Mouse (Mus musculus): Measurements from ENCODE around the gene Pitpnm1.

- no peak for TF ChIP-seq POLR2A (IDR thresholded peaks at IDR 0.05; ENCODE audit: insufficient read length, low read depth)
- TF ChIP-seq MAX (IDR thresholded peaks at IDR 0.05; ENCODE audit: low read depth), result no peak
- no peak for TF ChIP-seq POLR2AphosphoS2 (IDR thresholded peaks at IDR 0.05; ENCODE audit: insufficient read length, low read depth)
- TF ChIP-seq USF1 (IDR thresholded peaks at IDR 0.05; ENCODE audit: low read depth), result no peak
- TF ChIP-seq SRF (IDR thresholded peaks at IDR 0.05; ENCODE audit: control insufficient read depth, insufficient read length, low read depth), result no peak
- TF ChIP-seq E2F4 (IDR thresholded peaks at IDR 0.05; ENCODE audit: insufficient read depth), result no peak
These were observed 31.3 kb downstream of the Pitpnm1 start for GRCm38 (mm10) chr19:4131075-4131474.
